8 mouse cellular contexts compared by ENCODE assay signal in genomic region chr9:120577706-120578405, GRCm38 (mm10). TPM values are rescaled to one million over a fixed set of nuclear protein-coding genes. Genes with fewer than 3 reads are reported as not detected.
DNase-seq lines count a peak whose midpoint lies in the region; ATAC-seq and TF ChIP-seq lines count a peak whose summit lies in the region.

No protein-coding gene starts in this region.

- WGBS in heart, embryonic 16.5 days = 44% methylated on average over 12 of the region's 12 CpGs
- 58% methylated on average over 12 of the region's 12 CpGs for WGBS in hindbrain, embryonic 13.5 days
- WGBS in midbrain, embryonic 12.5 days = 59% methylated on average over 12 of the region's 12 CpGs

- H3K27me3 ChIP-seq in heart, embryonic 16.5 days (ENCODE audit: control insufficient read depth, insufficient read depth, low read length) = no peaks in the 10 kb centered on the region
- H3K27me3 ChIP-seq in MEL (ENCODE audit: control insufficient read depth in 1 of 2, insufficient read depth in 2 of 2, low read length in 2 of 2) = no peaks in the 10 kb centered on the region
- no peaks in the 10 kb centered on the region for H3K27me3 ChIP-seq in hindbrain, embryonic 13.5 days
- no peaks in the 10 kb centered on the region for H3K27me3 ChIP-seq in midbrain, embryonic 12.5 days

- intact Hi-C loops in gastrocnemius, postnatal 14 days (cut with DNase I; ENCODE audit: low total_unique reads) = no loop called here

- no peak for DNase-seq in heart, adult 11 months
- no peak for DNase-seq in MEL (ENCODE audit: low read depth, low spot score)
- DNase-seq in gastrocnemius, postnatal 14 days = no peak
- no peak for DNase-seq in left cerebral cortex, adult 9 months (ENCODE audit: low spot score in 2 of 2)
- no peak for DNase-seq in layer of hippocampus, adult 18-20 months (ENCODE audit: low spot score in 2 of 2)

- no peak for TF ChIP-seq EP300 in MEL (IDR thresholded peaks at IDR 0.05; ENCODE audit: low read depth in 1 of 2, low read length in 2 of 2)

- H3K4me2 ChIP-seq in heart, embryonic 16.5 days (ENCODE audit: low read depth, low read length) = peak overlapping the region; percentile 96
- peak overlapping the region; percentile 86 for H3K4me2 ChIP-seq in hindbrain, embryonic 13.5 days
- peak overlapping the region; percentile 92 for H3K4me2 ChIP-seq in midbrain, embryonic 12.5 days (replicated peaks)

- peaks cover 32% of the 10 kb centered on the region for H3K36me3 ChIP-seq in heart, embryonic 16.5 days (ENCODE audit: control insufficient read depth, insufficient read depth)
- peaks cover 5 to 20% of the 10 kb centered on the region in 2 experiments for H3K36me3 ChIP-seq in MEL (ENCODE audit: control insufficient read depth in 1 of 2, insufficient read depth in 2 of 2, low read length in 2 of 2)
- H3K36me3 ChIP-seq in hindbrain, embryonic 13.5 days = peaks cover 35% of the 10 kb centered on the region
- peaks cover 35% of the 10 kb centered on the region for H3K36me3 ChIP-seq in midbrain, embryonic 12.5 days

- H3K4me1 ChIP-seq in heart, embryonic 16.5 days (ENCODE audit: control insufficient read depth, insufficient read depth, low read length) = peaks cover 11% of the 10 kb centered on the region
- peaks cover 3 to 17% of the 10 kb centered on the region in 2 experiments; a peak in 3 of 4 replicates for H3K4me1 ChIP-seq in MEL (ENCODE audit: control insufficient read depth in 1 of 2, insufficient read depth in 2 of 2, low read length in 2 of 2)
- peaks cover 30% of the 10 kb centered on the region for H3K4me1 ChIP-seq in hindbrain, embryonic 13.5 days (replicated peaks)
- H3K4me1 ChIP-seq in midbrain, embryonic 12.5 days = peaks cover 30% of the 10 kb centered on the region

- peak overlapping the region; percentile 84 for H3K4me3 ChIP-seq in heart, embryonic 16.5 days (ENCODE audit: low read length)
- H3K4me3 ChIP-seq in MEL (ENCODE audit: control insufficient read depth in 1 of 2, insufficient read depth in 1 of 2, low read depth in 2 of 2, low read length in 2 of 2) = peak overlapping the region; percentile 79 to 83
- peak overlapping the region; percentile 60 for H3K4me3 ChIP-seq in hindbrain, embryonic 13.5 days
- peak overlapping the region; percentile 68 for H3K4me3 ChIP-seq in midbrain, embryonic 12.5 days

- TF ChIP-seq POLR2A in MEL (IDR thresholded peaks at IDR 0.05; ENCODE audit: control insufficient read depth in 1 of 2, insufficient read depth in 1 of 2, low read depth in 1 of 2, low read length in 2 of 2, poor library complexity in 1 of 2) = no peak

- peaks cover 9% of the 10 kb centered on the region for H3K79me2 ChIP-seq in MEL (ENCODE audit: control insufficient read depth, insufficient read depth, low read length, poor library complexity)

- ATAC-seq in heart, embryonic 16.5 days (replicated peaks; ENCODE audit: extremely low read depth, insufficient read depth, low FRiP score) = no peak
- ATAC-seq in hindbrain, embryonic 13.5 days (ENCODE audit: low FRiP score) = no peak
- no peak for ATAC-seq in midbrain, embryonic 12.5 days (ENCODE audit: low FRiP score, low read depth)

- no peak for TF ChIP-seq CTCF in MEL (IDR thresholded peaks at IDR 0.05 in 2 of 3, conservative IDR thresholded peaks at IDR 0.05 in 1 of 3; ENCODE audit: control insufficient read depth in 1 of 3, insufficient read depth in 1 of 3, low read depth in 2 of 3, low read length in 3 of 3, poor library complexity in 1 of 3, severe bottlenecking in 1 of 3)

- no peaks in the 10 kb centered on the region for H3K9me3 ChIP-seq in heart, embryonic 16.5 days (replicated peaks; ENCODE audit: control insufficient read depth, low read length)
- H3K9me3 ChIP-seq in MEL (replicated peaks; ENCODE audit: insufficient read depth, low read length) = no peaks in the 10 kb centered on the region
- no peaks in the 10 kb centered on the region for H3K9me3 ChIP-seq in hindbrain, embryonic 13.5 days
- H3K9me3 ChIP-seq in midbrain, embryonic 12.5 days = no peaks in the 10 kb centered on the region

- TF ChIP-seq RAD21 in MEL (IDR thresholded peaks at IDR 0.05; ENCODE audit: low read depth, low read length) = no peak

- peak overlapping the region; percentile 71; the same call in 1 of the 2 replicates for H3K27ac ChIP-seq in heart, embryonic 16.5 days (ENCODE audit: low read length)
- H3K27ac ChIP-seq in MEL (ENCODE audit: control insufficient read depth, low read depth, low read length) = peak overlapping the region; percentile 53
- H3K27ac ChIP-seq in hindbrain, embryonic 13.5 days = peak overlapping the region; percentile 78; the same call in 1 of the 2 replicates
- no peak overlapping the region for H3K27ac ChIP-seq in midbrain, embryonic 12.5 days (replicated peaks)

- peak overlapping the region; percentile 96 for H3K9ac ChIP-seq in heart, embryonic 16.5 days (ENCODE audit: low read length)
- H3K9ac ChIP-seq in MEL (ENCODE audit: control insufficient read depth, low read depth, low read length, poor library complexity, severe bottlenecking) = peak overlapping the region; percentile 89
- H3K9ac ChIP-seq in hindbrain, embryonic 13.5 days = peak overlapping the region; percentile 90
- H3K9ac ChIP-seq in midbrain, embryonic 12.5 days (replicated peaks) = peak overlapping the region; percentile 91

TF ChIP-seq in MEL, 35 proteins besides CTCF, POLR2A, EP300 and RAD21:
- no peak for TF ChIP-seq MEF2A (IDR thresholded peaks at IDR 0.05; ENCODE audit: extremely low read depth, insufficient replicate concordance, low read depth, low read length, poor library complexity, severe bottlenecking)
- peak; percentile 48; the same call in 1 of the 2 replicates for TF ChIP-seq USF1 (IDR thresholded peaks at IDR 0.05; ENCODE audit: low read depth, low read length)
- no peak for TF ChIP-seq HCFC1 (IDR thresholded peaks at IDR 0.05; ENCODE audit: low read depth, low read length)
- no peak for TF ChIP-seq POLR2AphosphoS2 (IDR thresholded peaks at IDR 0.05; ENCODE audit: low read length)
- TF ChIP-seq ZNF384 (IDR thresholded peaks at IDR 0.05; ENCODE audit: low read depth, low read length) = no peak
- TF ChIP-seq USF2 (IDR thresholded peaks at IDR 0.05; ENCODE audit: borderline replicate concordance in 1 of 2, insufficient read depth in 1 of 2, low read depth in 1 of 2, low read length in 2 of 2) = no peak
- no peak for TF ChIP-seq SIN3A (IDR thresholded peaks at IDR 0.05; ENCODE audit: low read length)

RNA-seq across cellular contexts. Expression of gene Rpl14, which starts 6.6 kb away (rescaled TPM):
- polyA plus RNA-seq in heart, embryonic 16.5 days (2015; fragmentation: Nextera tagmentation; extraction: Ambion mirVana) = 375 and 390 TPM in 2 replicates
- 1,524 and 1,607 TPM in 2 replicates for total RNA-seq in MEL (2012; rRNA removed)
- 100 to 1,000 TPM in 1 of 2 experiments, not detected in 1; 502 TPM for polyA plus RNA-seq in MEL (2012; ENCODE audit: insufficient read depth in 1 of 2, insufficient read length in 2 of 2, low read depth in 1 of 2, low replicate concordance in 2 of 2, missing spikeins in 1 of 2)
- polyA plus RNA-seq in hindbrain, embryonic 13.5 days (2015; fragmentation: Nextera tagmentation; extraction: Ambion mirVana) = 481 and 484 TPM in 2 replicates
- polyA plus RNA-seq in midbrain, embryonic 12.5 days (2016; fragmentation: Nextera tagmentation; extraction: Ambion mirVana) = 583 and 600 TPM in 2 replicates
- 100 to 1,000 TPM; 386 to 432 TPM for total RNA-seq in gastrocnemius, postnatal 14 days (2021)
- total RNA-seq in layer of hippocampus, adult 18-20 months (2021) = 100 to 1,000 TPM; 355 to 365 TPM

RNA-seq across cellular contexts. Expression of gene Entpd3, which starts 38.2 kb away (rescaled TPM):
- 0.17 and 0.84 TPM in 2 replicates for polyA plus RNA-seq in heart, embryonic 16.5 days (2015; fragmentation: Nextera tagmentation; extraction: Ambion mirVana)
- total RNA-seq in MEL (2012; rRNA removed) = not detected in 2 replicates
- under 1 TPM in 1 of 2 experiments, not detected in 1; 0.03 TPM for polyA plus RNA-seq in MEL (2012; ENCODE audit: insufficient read depth in 1 of 2, insufficient read length in 2 of 2, low read depth in 1 of 2, low replicate concordance in 2 of 2, missing spikeins in 1 of 2)
- polyA plus RNA-seq in hindbrain, embryonic 13.5 days (2015; fragmentation: Nextera tagmentation; extraction: Ambion mirVana) = 1.2 and 1.6 TPM in 2 replicates
- polyA plus RNA-seq in midbrain, embryonic 12.5 days (2016; fragmentation: Nextera tagmentation; extraction: Ambion mirVana) = 0.25 and 0.43 TPM in 2 replicates
- total RNA-seq in gastrocnemius, postnatal 14 days (2021) = not detected
- total RNA-seq in layer of hippocampus, adult 18-20 months (2021) = 1 to 10 TPM; 6.6 to 8.7 TPM
